Mouse (Mus musculus) forebrain, embryonic 11.5 days (tissue): ENCODE results near the gene Platr17. TPM values are rescaled to one million over a fixed set of nuclear protein-coding genes. Genes with fewer than 3 reads are reported as not detected.
A peak's percentile ranks its signal among the peaks of the same experiment; 100 is the strongest.
"Not testable (repeated sequence)": the region's sequence is repeated elsewhere in the genome, so short reads cannot be mapped to it uniquely, and the experiment has no call there.

Experiments
- ATAC-seq: fragments of 200-750 bp; cut with Nextera tagmentation; replicated peaks from 2 replicates; pipeline ENCODE4 v1.8.0; 2017; ENCODE audit warnings: moderate TSS enrichment; ENCODE audit not compliant: low FRiP score
- DNase-seq: peaks from one replicate; pipeline ENCODE4 v3.0.0-alpha.2; 2017; ENCODE audit warnings: low spot score
- H3K27ac ChIP-seq: fragments of 300-500 bp; sonication (generic); 2 replicates; pipeline ENCODE4 v1.5.1; 2014; ENCODE audit warnings: low read depth, low read length
- H3K27me3 ChIP-seq: fragments of 300-500 bp; sonication (generic); 2 replicates; pipeline ENCODE4 v1.6.1; 2014; ENCODE audit warnings: mild to moderate bottlenecking, low read length, mixed read lengths; ENCODE audit not compliant: control insufficient read depth, insufficient read depth
- H3K36me3 ChIP-seq: fragments of 300-500 bp; sonication (generic); 2 replicates; pipeline ENCODE4 v1.6.1; 2014; ENCODE audit warnings: mild to moderate bottlenecking, low read length, moderate library complexity, mixed read lengths; ENCODE audit not compliant: control insufficient read depth, insufficient read depth
- H3K4me1 ChIP-seq: fragments of 300-500 bp; sonication (generic); replicated peaks from 2 replicates; pipeline ENCODE4 v1.6.1; 2014; ENCODE audit warnings: low read length, mixed read lengths; ENCODE audit not compliant: control insufficient read depth, insufficient read depth
- H3K4me2 ChIP-seq: fragments of 300-500 bp; sonication (generic); 2 replicates; pipeline ENCODE4 v1.6.1; 2014; ENCODE audit warnings: low read depth, mild to moderate bottlenecking, low read length, moderate library complexity, mixed read lengths; ENCODE audit not compliant: severe bottlenecking
- H3K4me3 ChIP-seq: fragments of 300-500 bp; sonication (generic); 2 replicates; pipeline ENCODE4 v1.5.1; 2014; ENCODE audit warnings: low read depth, low read length
- H3K9ac ChIP-seq: fragments of 300-500 bp; sonication (generic); 2 replicates; pipeline ENCODE4 v1.6.1; 2014; ENCODE audit warnings: low read length
- H3K9me3 ChIP-seq: fragments of 300-500 bp; sonication (generic); 2 replicates; pipeline ENCODE4 v1.6.1; 2016; ENCODE audit warnings: low read length, mixed read lengths; ENCODE audit not compliant: control insufficient read depth
- WGBS: fragments of 180-500 bp; shearing (Covaris S2); extraction: QIAGEN DNeasy Blood & Tissue Kit; methylation state at CpG from one replicate; pipeline ENCODE4 v1.1.7; 2014; 5-methylcytosine and 5-hydroxymethylcytosine counted together
- polyA plus RNA-seq: library from polyadenylated mRNA; unstranded; fragments of >200 nt; fragmentation: Nextera tagmentation; extraction: Ambion mirVana; gene quantifications from 2 replicates; pipeline ENCODE4 v1.2.1, GENCODE M21; 2014

Gene Platr17
- polyA plus RNA-seq, 1 experiment from 2014 or later = 0.24 TPM

DNA sequence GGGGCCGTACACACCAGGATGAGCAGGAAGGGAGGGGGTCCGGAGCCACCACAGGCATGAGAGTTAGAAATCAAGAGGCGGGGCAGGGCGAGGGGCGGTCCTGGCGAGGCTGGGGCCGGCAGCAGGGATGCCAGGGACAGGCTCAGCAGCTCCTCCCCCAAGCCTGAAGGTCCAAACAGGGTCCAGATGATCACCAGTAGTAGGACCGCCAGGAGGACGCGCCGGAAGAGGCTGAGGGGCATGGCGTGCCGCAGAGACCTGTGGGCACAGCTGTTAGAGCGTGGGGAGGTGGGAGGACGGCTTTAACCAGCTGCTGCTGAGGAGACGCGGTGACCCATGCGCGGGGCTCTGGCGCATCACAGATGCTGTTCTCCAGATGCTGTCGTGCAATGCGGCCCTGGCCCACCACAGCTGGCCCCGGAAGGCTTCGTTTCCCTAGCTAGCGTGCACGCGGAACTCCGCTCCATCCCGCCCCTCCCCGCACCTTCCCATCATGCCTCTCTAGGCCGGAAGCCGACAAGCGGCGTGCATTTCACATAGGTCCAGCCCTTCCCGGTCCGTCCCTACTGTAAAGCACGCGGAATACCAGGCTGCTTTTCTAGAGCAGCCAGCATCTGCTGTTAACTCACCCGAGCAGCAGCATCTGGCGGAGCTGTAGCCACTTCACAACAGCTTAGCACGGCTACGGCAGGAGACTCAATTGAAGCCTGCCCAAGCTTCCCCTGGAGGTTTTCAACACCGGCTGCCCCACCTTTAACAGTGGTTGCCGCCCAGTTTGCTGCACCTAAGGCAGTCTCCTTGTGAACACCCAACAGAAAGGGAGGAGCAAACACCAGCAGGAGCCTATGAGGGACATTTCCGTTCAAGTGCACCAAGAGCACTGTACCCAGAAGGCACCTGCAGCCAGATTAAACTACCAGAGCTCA is 46.3 kb downstream of the Platr17 start, which contains the start of gene B3galt4:
B3galt4 (minus strand) TSS at position 468 of the 926 bp plus-strand sequence.
- Histone ChIP-seq H3K4me2 (peak within 1 kb of the TSS; percentile 51), H3K9ac (peak within 1 kb of the TSS; percentile 66), H3K27me3 (no peaks in the 10 kb centered on the region), H3K36me3 (peaks cover 12% of the 10 kb centered on the region), H3K27ac (peak within 1 kb of the TSS; percentile 82), H3K9me3 (no peaks in the 10 kb centered on the region), H3K4me3 (peak within 1 kb of the TSS; percentile 29), H3K4me1 (peaks cover 34% of the 10 kb centered on the region)
- ATAC-seq = peak; percentile 66
- WGBS = 1% methylated on average over 39 of the region's 45 CpGs
- DNase-seq = peak; percentile 89

- H3K36me3 ChIP-seq = peaks cover 12% of the 10 kb centered on the region
Observed at GRCm38 (mm10) chr17:33952015-33952414, 47.1 kb downstream of the Platr17 start.

DNA sequence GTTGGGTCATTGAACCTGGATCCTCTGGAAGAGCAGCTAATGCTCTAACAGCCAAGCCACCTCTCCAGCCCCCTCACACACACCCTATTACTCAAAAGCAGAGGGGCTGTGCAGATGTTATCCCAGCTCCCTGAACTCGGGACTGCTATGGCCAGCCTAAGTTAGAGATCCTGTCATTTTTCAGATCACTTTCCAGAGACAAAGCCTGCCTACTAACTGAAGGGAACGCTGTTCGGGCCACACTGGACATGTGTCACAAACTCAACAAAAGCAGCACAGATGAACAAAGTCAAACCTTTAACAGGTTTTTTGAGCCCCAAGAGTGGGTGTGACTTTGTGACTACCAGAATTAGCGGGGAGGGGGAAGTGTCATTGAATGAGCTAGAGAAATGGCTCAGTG is 47.9 kb downstream of the Platr17 start:
- H3K4me3 ChIP-seq = 0 out of 2 replicates have a peak overlapping the region, but pooled peaks have one; percentile 5
- peaks cover 12% of the 10 kb centered on the region for H3K36me3 ChIP-seq
- ATAC-seq = no peak
- 80% methylated on average over 4 of the region's 4 CpGs for WGBS
- H3K4me1 ChIP-seq = peaks cover 39% of the 10 kb centered on the region
- no peaks in the 10 kb centered on the region for H3K9me3 ChIP-seq
- DNase-seq = no peak
- H3K4me2 ChIP-seq = no peak overlapping the region
- no peaks in the 10 kb centered on the region for H3K27me3 ChIP-seq
- no peak overlapping the region; the same call in 1 of the 2 replicates for H3K9ac ChIP-seq
- no peak overlapping the region for H3K27ac ChIP-seq

More at GRCm38 (mm10) chr17:33952015-33952414, 47.1 kb downstream of the Platr17 start:
- ATAC-seq, H3K27me3 ChIP-seq, H3K27ac ChIP-seq, H3K9me3 ChIP-seq, DNase-seq, H3K9ac ChIP-seq: not testable (repeated sequence)
- Histone ChIP-seq H3K4me2 (peak overlapping the region; percentile 51), H3K4me1 (peaks cover 37% of the 10 kb centered on the region), H3K4me3 (0 out of 2 replicates have a peak overlapping the region, but pooled peaks have one; percentile 29)
- WGBS = 73% methylated on average over 13 of the region's 13 CpGs

- H3K4me1 ChIP-seq = peaks cover 39% of the 10 kb centered on the region
- H3K9me3 ChIP-seq = no peaks in the 10 kb centered on the region
- peak overlapping the region; percentile 5; the same call in 1 of the 2 replicates for H3K4me3 ChIP-seq
- no peak overlapping the region for H3K4me2 ChIP-seq
- no peak overlapping the region for H3K27ac ChIP-seq
- peaks cover 12% of the 10 kb centered on the region for H3K36me3 ChIP-seq
- H3K9ac ChIP-seq = no peak overlapping the region; the same call in 1 of the 2 replicates
- WGBS = 90% methylated on average over 3 of the region's 3 CpGs
- H3K27me3 ChIP-seq = no peaks in the 10 kb centered on the region
- ATAC-seq (no peak), DNase-seq (no peak)
Observed at GRCm38 (mm10) chr17:33953310-33953709, 48.4 kb downstream of the Platr17 start.

- 36% methylated on average over 5 of the region's 5 CpGs for WGBS
Observed at GRCm38 (mm10) chr17:33953961-33954565, 49.1 kb downstream of the Platr17 start.

DNA sequence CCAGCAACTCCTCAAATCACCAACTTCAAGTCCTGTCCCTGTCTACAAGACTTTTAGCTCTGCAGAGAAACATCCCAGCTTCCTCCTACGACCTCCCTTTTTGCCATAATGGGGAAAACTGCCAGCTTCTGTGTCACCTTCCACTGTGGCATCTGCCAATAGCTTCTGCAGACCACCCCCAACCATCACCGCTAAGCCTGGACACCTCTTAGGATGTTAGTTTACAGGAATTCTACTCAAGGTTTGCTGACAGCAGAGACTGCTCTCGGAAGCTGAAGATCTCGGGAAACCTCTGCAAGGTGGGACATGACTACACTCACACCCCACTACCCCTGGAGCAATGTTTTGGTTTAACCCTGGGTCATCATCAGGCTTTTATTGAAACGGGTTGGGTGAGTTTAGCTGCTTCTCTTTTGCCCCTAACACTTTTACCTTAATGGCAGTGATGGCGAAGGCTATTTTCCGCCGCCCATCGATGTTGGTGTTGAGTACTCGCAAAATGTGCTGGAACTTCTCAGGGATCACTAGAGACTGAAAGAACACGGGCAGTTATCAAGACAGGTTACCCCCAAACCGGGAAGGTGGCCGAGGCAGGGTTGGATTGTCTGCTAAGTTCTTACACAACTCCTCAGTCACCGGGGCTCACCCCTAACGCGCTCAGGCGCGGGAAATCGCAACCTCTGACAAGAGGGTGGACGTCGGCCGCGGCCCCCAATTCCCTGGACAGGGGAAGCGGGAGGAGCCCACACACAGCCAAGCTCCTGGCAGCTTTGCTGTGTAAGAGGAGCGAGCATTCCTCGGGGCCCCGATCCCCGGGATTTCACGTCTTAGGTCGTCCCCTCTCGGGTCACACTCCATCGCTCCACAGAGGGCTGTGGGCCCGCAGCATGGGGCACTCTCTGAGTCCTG is 50.0 kb downstream of the Platr17 start:
- Histone ChIP-seq H3K27me3 (no peaks in the 10 kb centered on the region), H3K4me2 (peak overlapping the region; percentile 92), H3K9ac (peak overlapping the region; percentile 94), H3K4me3 (peak overlapping the region; percentile 98), H3K9me3 (no peaks in the 10 kb centered on the region), H3K27ac (peak overlapping the region; percentile 90), H3K4me1 (peaks cover 39% of the 10 kb centered on the region), H3K36me3 (peaks cover 10% of the 10 kb centered on the region)
- under 1% methylated on average over 33 of the region's 33 CpGs for WGBS
- no peak; the same call in none of the 2 replicates for ATAC-seq
- DNase-seq = no peak

More at GRCm38 (mm10) chr17:33953961-33954565, 49.1 kb downstream of the Platr17 start:
- Histone ChIP-seq H3K4me1 (peaks cover 39% of the 10 kb centered on the region), H3K9ac (peak overlapping the region; percentile 94), H3K36me3 (peaks cover 10% of the 10 kb centered on the region), H3K9me3 (no peaks in the 10 kb centered on the region), H3K27me3 (no peaks in the 10 kb centered on the region), H3K4me3 (peak overlapping the region; percentile 98), H3K4me2 (peak overlapping the region; percentile 92), H3K27ac (peak overlapping the region; percentile 90)
- no peak for DNase-seq
- ATAC-seq = no peak

DNA sequence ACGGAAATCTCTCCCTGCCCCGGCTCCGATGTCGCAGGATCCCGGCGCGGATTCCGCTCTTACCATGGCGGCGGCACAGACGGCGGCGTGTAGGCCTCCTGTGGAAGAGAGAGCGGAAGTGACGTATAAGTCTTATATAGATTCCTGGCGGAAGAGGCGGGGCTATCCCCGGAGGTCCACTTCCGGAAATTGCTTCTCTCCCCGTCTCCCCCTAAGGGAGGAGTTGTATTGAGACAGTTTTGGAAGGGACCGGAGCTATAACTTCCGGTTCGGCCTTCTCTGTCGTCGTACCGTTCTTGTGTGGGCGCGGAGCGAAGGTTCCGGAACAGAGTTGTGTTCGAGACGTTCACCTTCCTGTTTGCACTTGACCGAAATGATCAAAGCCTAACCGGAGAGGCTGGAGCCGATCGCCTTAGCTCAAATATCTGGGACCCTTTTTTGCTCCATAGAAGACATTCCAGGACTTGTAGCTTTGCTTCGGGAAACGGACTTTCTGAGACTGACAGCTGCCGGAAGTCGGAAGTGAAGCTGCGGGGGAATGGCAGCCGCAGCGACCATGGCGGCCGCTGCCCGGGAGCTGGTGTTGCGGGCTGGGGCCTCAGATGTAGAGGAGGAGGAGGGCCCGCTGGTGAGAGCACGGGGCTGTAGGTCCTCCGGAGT is 50.8 kb downstream of the Platr17 start, which contains the start of the genes Vps52 and Rps18:
Vps52 (plus strand) TSS at position 258 of the 660 bp plus-strand sequence.
Rps18 (minus strand) TSS at position 447 of the 660 bp plus-strand sequence.
- peaks cover 10% of the 10 kb centered on the region for H3K36me3 ChIP-seq
- H3K27ac ChIP-seq = peak within 1 kb of the TSS; percentile 90
- peak within 1 kb of the TSS; percentile 92 for H3K4me2 ChIP-seq
- peak within 1 kb of the TSS; percentile 98 for H3K4me3 ChIP-seq
- no peaks in the 10 kb centered on the region for H3K27me3 ChIP-seq
- DNase-seq (peak; percentile 96), ATAC-seq (peak; percentile 86)
- H3K9me3 ChIP-seq = no peaks in the 10 kb centered on the region
- under 1% methylated on average over 50 of the region's 50 CpGs for WGBS
- H3K9ac ChIP-seq = peak within 1 kb of the TSS; percentile 94
- H3K4me1 ChIP-seq = peaks cover 38% of the 10 kb centered on the region
